Mouse (Mus musculus): ENCODE results near the gene Serpinh1.

The Serpinh1 gene

DNA sequence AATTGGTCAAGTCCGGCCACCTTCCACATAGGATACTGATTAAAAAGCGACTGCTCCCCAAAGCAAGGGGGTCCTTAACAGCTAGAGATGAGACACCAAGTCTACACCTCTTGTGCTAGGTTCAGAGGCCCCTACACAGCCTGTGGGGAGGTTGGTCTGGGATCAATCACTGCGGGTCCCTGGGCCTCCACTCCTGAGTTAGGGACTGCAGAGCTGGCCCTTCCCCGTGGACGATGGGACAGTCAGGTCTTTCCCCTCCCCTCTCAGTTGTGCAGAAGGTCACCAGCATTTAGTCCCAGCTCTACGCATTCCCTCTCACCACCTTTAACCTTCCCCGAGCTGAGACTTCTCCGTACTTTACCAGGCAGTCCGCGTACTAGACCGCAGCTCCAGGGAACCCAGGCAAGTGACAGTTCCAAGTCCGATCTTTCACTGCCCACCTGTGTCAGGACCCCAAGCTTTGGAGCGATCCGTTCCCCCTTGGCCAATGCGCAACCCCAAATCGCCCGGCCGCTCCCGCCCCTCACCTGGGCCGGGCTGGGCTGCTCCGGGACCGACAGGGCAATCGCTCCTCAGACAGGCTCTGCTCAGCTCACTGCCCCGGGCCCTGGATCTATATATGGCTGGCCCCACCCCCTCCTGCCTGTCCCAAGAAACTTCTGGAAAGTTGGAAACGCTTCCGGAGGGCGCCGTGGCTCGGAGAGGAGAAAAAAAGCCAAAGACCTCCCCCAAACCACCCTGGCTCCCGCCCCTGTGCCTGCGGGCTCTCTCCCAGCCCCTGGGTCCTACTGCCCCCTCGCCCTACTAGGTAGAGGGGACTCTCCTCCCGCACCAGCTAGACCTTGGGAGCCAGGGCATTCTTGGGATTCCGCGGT is at the start of gene Serpinh1:
Gene Serpinh1, minus strand, starts transcription at position 714 of the 875 bp plus-strand sequence.
- in situ Hi-C loops (cut with MboI, MseI): loop anchor here in 1 of 2 experiments (10.0 kb wide), 1 partner anchor 342 kb away; no protein-coding TSS in a partner anchor

DNA sequence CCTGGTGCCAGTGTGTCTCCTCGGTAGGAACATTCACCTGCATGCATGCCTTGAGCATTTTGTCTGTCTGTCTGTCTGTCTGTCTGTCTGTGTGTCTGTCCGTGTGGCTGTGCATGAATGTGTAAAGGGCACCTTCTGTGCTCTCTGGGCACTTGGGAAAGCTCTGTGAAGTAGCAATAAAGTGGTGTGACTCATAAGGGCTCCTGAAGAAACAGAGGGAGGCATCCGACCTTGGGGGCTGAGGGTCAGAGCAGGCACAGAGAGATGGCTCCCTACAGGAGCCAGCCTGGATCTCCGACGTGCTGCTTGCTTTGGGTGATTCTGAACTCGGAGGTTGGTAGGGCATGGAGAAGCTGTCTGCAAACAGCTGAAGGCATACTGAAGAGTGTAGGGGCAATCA is 49.4 kb upstream of the Serpinh1 start:
- in situ Hi-C loops (cut with MboI, MseI): loop anchor here in 1 of 2 experiments (10.0 kb wide), 1 partner anchor 412 kb away; no protein-coding TSS in a partner anchor

DNA sequence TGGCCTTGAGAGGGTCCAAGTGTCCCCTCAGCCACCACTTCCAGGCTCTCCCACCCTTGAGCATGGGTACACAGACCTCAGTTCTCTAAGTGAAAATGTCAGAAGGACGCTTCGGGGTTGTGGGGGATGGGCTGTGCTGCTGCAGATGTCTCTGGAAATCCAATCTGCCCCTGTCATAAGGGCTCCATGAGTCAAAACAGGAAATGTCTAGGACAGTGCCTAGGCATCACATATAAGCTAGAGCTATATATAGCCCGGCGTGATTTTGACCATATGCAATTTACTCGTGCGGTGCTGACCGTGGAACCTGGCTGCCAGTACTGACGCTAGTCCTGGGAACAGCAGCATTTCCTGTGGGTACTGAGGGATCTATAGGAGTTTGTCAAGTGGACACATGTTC is 48.3 kb upstream of the Serpinh1 start:
- in situ Hi-C loops (cut with MboI, MseI): loop anchor here in 1 of 2 experiments (10.0 kb wide), 1 partner anchor 413 kb away; no protein-coding TSS in a partner anchor

DNA sequence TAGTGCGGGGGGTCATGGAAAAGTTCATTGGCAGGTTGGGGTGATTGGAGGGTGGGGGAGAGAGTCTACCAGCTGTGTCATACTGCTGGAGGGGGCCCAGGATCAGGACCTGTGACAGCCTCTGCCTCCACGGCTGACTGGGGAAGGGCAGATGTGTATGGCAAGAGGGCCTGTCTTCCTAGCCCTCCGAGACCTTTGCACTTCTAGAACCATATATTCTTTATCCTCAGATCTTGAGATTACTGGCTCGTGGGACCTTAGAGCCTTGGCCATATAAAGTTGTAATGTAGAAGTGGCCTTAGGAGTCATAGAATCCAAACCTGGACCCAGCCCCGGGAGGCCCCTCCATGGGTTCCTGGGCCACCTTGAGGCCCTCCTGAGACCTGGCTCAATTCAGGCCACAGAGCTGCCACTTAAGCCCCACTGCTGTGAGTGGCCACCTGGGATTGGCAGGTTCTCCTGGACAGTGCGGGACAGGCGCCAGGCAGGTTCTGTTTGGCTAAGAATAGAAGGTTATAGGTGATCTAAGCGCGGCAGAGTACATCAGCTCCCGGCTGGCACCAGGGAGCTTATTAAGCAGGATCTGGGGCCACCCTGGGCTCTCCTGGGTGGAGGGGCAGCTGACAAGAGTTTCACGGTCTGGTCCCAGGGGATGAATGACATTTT is 44.1 kb upstream of the Serpinh1 start:
- in situ Hi-C loops (cut with MboI, MseI): no loop called here

DNA sequence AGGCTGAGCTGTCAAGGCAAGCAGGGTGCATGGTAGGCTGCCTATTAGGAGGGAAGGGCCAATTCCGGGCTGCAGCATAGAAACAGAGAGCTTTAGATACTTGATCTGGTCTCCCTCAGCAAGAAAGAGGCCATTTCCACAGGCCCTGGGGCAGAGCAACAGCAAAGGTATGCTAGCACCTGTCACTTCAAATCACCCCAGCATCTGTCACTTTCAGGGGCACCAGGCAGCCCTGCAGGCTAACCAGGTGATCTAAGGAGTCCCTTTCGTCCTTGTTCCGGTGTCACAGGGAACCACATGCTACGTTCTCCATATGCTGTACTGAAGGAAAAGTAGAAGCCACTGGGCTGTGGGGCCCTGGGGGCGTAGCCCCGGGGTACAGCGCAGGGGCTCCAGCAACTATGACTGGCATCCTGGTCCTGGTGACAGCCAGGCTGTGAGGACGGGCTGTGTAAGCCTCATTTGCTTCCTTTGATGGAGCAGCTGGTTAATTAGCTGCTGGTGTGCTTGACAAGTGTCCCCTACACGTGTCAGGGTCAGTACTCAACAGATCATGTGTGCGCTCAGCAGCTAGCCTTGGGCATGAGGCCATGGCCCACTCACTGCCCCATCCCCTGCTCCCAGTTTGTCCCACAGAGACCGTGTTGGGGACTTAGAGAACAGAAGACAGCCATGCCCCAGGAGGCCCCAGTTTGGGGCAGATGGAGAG is 43.0 kb upstream of the Serpinh1 start:
- in situ Hi-C loops (cut with MboI, MseI): no loop called here

DNA sequence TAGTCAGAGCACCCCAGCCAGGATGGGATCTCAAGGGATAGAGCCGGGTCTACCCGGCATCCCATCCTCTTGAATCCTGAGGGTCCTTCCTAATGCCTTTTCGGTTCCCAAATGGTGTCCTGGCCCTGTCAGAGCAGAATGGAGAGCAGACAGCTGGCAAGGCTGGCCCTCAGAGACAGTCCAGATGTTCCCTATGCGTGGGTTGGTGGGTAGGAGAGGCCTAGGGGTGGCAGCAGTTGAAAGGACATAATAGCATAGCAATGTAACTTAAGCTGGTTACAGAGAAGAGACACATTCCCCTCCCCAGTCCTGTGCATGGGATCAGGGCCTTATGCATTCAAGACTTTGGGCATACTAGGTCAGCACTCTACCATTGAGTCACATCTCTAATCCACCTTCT is 42.3 kb upstream of the Serpinh1 start:
- in situ Hi-C loops (cut with MboI, MseI): no loop called here

DNA sequence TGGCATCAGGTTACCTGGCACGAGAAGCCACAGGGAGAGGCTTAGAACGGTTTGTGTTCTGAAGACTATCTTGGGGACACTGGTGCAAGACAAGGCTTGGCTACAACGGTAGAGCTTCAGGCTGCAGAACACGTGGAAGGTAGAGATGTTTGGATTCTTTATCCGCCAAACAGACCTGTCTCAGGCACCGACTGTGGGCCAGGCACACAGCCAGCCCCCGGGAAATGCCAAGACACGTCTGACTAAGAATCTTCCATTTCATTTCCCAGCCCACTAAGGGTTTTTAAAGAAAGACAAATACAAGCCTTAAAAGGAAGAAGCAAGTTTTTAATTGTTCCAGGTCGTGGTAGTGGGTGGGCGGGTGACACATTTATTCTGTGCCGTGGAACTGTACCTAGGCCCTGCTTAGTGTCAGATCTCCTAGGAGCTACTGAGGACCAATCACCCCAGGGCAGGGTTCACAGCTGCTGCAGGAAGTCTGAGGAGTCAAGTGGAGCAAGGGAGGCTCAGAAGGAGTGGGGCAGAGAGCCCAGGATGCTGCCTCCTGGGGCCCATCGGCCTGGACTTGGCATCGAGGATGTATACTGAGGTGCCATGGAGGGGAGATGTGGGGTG is 40.8 kb upstream of the Serpinh1 start:
- in situ Hi-C loops (cut with MboI, MseI): no loop called here

DNA sequence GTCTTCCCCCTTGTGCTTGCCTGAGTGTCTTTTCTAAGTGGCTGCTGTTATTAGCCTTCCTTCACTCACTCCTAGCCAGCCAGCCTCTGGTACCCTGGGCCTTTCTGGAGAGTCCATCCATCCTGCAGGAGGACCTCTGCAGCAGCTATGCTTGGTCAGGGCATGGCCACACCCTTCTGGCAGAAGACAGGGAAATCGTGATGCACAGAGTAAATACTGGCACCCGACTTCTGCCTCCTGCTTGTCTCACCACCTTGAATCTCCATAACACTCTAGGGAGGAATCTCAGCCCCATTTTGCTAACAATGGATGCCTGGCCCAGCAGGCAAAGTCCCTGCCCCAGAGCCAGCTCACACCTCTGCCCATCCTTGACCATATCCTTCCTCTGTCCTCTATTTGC is 39.7 kb upstream of the Serpinh1 start:
- in situ Hi-C loops (cut with MboI, MseI): no loop called here

DNA sequence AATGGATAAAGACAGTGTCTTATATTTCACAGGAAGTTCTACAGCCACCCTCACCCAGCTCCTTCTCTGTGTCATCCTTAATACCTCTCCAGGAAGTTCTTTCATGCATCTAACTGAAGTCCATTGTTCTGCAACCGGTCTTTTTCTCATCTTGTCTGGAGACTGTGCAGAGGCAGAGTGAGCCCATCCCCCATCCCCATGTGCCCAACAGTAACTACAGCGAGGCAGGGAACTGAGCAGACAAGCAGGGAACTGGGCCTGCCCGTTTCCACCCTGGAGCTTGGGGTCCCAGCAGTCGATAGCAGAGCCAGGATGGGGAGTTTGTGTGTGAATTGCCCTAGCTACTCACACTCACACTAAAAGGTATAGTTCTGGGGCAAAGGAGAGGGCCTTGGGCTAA is 37.5 kb upstream of the Serpinh1 start:
- in situ Hi-C loops (cut with MboI, MseI): no loop called here

DNA sequence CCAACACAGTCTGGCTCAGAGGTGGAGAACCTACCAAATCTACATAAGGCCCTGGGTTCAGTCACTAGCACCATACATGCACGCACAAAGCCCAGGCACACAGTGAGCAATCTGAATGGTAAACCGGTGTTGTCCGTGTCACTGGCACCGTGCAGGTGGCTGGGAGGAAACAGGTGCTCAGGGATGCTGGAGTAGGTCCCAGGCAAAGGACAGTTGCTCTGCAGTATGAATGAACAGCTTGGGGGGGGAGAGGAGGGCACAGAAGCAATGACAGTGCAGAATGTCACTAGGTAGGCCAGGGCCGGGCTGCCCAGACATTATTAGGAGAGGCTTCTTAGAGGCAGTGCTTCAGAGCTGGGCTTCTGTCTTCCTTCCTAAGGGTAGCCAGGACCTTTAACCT is 34.3 kb upstream of the Serpinh1 start:
- in situ Hi-C loops (cut with MboI, MseI): no loop called here

DNA sequence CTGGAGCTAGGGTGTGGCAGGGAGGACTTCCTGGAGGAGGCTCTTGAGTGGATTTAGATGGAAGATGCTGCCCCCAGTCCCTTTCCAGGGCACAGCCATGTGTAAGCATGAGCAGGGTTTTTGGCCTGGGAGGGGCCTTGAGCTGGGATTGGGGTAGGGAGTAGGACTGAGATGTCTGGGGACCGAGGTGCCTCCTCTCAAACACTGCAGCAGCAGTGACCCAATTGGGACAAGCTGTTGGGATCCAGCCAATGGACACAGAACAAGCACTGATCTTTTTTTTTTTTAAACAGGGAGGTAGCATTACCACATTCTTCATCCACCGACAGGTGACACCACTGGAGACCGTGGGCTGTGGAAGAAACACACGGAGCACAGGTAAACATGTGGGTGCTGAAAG is 33.8 kb upstream of the Serpinh1 start:
- in situ Hi-C loops (cut with MboI, MseI): no loop called here

DNA sequence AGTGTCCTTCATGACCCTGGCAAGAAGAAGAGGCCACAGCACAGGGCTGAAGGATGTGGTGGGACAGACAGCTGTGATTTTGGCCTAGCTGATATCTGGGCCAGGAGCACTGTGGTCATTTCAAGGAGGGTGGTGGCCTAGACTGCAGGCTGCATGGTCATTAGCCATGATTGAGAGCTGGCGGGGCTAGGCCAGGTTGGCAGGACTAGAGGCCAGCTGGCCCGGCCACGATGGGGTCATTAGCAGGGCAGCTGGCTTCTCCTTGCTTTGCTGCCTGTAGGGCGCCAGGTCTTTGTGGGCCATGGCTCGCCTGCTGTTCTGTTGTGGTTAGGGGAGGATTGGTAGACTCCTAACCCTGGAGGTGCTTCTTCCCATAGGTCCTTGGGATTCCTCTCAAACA is 33.0 kb upstream of the Serpinh1 start:
- in situ Hi-C loops (cut with MboI, MseI): no loop called here

DNA sequence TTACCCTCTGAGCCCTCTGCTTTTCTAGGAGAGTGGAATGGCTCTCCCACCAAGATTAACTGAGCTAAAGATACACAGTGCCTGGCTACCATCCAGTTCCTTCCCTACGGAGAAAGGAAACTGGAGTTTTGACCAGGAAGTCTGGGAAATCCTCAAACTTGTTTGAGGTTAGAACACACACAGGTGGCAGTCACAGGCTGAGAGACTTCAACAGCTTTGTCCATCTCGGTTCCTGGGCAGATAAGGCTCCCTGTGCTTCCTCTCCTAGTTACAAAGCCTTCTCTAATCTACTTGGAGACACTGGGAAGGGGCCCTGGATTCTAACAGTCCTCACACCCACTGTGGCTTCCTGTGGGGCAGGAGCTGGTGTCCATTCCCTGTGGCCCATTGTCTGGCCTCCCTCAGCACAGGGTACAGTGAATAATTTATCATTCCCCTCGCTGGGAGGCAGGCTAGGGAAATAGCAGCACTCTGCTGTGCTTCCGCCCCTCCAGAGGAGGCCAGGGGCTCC is 31.1 kb upstream of the Serpinh1 start:
- in situ Hi-C loops (cut with MboI, MseI): no loop called here

DNA sequence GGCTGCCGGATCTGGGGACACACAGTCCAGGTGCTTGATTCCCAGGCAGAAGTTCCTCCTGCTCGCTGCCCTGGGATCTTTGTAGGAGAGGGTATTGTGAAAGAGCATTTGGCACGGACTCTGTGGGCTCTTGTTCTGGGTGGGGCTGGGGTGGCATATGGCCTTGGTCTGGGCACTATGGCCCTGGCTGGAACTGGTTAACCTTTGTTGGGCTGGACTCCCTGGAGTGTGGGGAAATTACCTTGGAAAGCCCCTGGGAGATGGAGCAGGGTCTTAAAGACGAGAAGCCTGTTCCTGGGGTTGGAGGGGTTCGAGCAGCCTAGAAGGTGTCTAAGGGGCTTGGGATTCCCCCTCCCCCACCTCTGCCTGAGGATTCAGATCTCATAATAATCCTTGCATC is 30.2 kb upstream of the Serpinh1 start:
- in situ Hi-C loops (cut with MboI, MseI): no loop called here

DNA sequence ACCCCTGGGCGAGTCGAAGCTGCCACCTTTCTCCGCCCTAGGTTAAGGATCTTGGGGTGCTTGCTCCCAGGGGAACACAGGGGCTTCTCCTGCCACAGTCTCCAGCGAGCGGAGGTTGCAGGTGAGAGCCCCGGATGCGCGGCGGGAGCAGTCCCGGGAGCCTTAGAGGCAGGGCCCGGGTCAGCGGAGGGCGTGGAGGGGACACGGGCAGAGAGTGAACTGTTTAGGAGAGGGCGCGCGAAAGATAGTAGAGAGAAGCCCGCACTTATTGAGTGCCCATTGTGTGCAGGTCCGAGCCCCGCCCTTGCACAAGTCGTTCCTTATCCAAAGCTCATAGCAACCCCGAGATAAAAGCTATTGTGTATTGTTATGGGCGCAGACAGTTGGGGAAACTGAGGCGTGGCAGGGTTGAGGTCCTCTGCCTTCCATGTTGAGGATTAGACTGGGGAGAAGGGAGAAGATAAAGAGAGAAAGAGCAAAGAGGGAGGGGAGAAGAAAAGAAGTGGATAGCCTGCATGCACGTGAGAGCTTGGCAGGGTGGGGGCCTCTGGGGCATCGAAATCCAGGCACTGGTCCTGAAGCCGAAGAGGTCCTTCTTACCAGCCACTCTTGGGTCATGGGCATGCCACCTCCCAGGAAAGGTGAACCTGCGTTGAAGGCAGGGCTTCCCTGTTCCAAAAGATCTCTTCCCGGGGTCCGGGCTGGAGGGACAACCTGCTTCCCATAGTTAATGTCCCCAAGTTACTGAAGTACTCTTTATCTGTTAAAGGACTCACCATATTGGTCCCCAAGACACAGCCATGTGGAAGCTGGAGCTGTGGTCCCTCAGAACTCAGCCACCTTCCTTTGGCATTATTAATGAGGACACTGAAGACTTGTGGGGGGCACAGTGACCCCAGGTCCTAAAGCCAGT is 29.3 kb upstream of the Serpinh1 start:
- in situ Hi-C loops (cut with MboI, MseI): no loop called here

DNA sequence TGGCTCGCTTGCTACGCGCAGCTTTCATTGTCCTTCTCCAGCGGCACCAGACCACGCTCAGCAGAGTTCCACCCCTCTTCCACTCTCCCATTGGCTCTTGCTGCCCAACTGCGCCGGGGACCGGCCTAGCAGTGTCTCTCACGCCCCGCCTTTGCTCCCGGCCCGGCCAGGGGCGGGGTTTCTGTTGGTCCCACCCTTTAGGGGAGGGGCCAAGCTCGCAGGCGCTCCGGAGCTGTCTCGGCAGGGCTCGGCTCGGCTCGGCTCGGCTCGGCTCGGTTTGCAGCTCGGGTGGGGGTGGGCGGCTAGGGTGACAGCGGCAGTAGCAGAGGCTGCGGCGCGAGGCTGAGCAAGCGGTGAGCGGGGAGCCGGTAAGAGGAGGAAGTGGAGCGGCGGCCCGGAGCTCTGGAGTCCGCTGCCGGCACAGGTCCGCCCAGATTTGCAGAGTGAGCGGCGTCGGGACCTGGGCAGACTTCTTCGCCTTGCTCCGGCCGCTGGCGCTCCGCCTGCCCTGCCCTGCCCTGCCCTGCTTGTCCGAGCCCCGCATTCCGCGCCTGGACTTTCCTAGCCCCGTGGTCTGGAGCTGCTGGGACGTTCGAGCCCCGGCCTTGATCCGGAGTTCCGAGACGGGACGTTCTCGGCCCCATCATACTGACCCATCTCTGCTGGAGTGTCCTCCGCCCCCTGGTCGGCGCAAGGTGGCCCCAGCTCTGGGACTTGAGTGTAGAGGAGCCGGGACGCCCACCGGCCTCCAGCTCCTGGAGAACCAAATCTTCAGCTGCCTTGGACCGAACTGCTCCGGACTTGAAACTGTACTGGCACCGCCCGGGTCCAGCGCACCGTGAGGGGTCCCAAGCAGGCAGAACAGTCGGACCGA is 28.4 kb upstream of the Serpinh1 start, which contains the start of gene Gdpd5:
Gene Gdpd5, plus strand, starts transcription at position 201 of the 874 bp plus-strand sequence.
- in situ Hi-C loops (cut with MboI, MseI): no loop called here

DNA sequence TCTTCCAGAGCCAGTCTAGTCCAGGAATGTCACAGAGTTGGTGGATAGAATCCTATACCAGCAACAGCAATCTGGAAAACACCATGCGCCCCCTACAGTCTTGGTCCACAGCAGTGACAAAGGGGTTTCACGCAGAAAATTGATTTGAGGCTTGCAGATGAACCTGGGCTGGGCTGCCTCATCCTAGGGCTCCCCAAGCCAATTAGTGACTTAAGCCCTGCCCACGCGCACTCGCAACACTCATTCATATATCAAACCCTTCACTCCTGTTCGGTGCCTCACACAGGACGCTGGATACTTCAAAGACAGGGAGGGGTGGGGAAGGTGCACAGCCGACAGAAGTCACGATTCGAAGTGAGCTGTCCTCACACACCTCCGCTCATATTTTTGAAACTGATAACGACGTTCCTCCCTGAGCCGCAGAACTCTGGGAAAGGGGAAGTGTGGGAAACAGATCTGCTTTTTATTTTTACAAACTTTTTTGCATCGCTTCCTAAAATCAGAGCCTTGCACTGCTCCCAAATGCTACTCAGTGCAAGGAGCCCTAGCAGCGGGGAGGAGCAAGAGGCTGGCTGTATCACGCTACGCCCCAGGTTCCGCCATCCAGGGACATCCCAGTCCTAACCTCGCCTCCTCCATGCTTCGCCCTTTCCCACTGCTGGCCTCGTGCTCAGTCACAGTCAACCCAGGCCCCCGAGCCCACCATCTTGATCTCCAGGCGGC is 27.6 kb upstream of the Serpinh1 start:
- in situ Hi-C loops (cut with MboI, MseI): no loop called here

DNA sequence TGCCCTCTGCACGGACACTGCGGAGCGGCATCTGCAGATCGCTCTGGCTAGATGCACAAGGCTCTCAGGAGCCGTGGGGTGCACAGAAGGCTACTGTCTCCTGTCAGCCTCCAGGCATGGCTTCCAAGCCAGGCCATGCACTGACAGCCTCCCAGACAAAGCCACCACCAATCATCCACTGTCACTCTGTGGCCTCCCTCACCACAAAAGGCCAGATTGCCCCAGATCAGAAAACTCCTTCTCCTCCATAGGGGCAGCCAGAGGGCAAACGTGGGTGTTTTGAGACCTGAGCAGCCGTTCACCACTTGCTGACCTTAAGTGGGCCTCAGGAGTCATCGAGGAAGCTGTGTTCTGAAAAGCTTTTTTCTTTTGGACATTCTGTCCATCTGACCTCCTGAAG is 25.8 kb upstream of the Serpinh1 start:
- in situ Hi-C loops (cut with MboI, MseI): loop anchor here (5.0 kb wide), 1 partner anchor 73 kb away; no protein-coding TSS in a partner anchor

All from T-helper 17 cell (primary cell).